12 mouse cellular contexts compared by ENCODE assay signal in genomic region chr19:53259541-53259940, GRCm38 (mm10). TPM values are rescaled to one million over a fixed set of nuclear protein-coding genes. Genes with fewer than 3 reads are reported as not detected.
DNase-seq lines count a peak whose midpoint lies in the region; ATAC-seq lines count a peak whose summit lies in the region.
"Had no signal": no experiment of that assay in that cellular context is flagged by ENCODE, and none has a peak within 500 bp of the region (broad histone marks: within the 10 kb centered on the region; RNA-seq: fewer than 3 reads in every experiment).

No protein-coding gene starts in this region.

- no peaks in the 10 kb centered on the region for H3K9me3 ChIP-seq in hindbrain, embryonic 10.5 days
- no peaks in the 10 kb centered on the region for H3K9me3 ChIP-seq in hindbrain, embryonic 13.5 days
- H3K9me3 ChIP-seq in hindbrain, embryonic 16.5 days (ENCODE audit: control insufficient read depth, low read length): no peaks in the 10 kb centered on the region
- H3K9me3 ChIP-seq: embryonic facial prominence, embryonic 12.5 days had no signal

- ATAC-seq in hindbrain, embryonic 13.5 days (ENCODE audit: low FRiP score): no peak
- ATAC-seq in hindbrain, embryonic 16.5 days: peak; percentile 76

- WGBS in hindbrain, embryonic 10.5 days: 73% methylated on average over 5 of the region's 5 CpGs
- 66% methylated on average over 5 of the region's 5 CpGs for WGBS in hindbrain, embryonic 13.5 days
- 56% methylated on average over 5 of the region's 5 CpGs for WGBS in hindbrain, embryonic 16.5 days

- no peak overlapping the region for H3K9ac ChIP-seq in hindbrain, embryonic 13.5 days
- no peak overlapping the region for H3K9ac ChIP-seq in hindbrain, embryonic 16.5 days (ENCODE audit: low read depth, low read length)
- H3K9ac ChIP-seq: embryonic facial prominence, embryonic 12.5 days had no signal

- no peak overlapping the region for H3K4me2 ChIP-seq in hindbrain, embryonic 13.5 days
- H3K4me2 ChIP-seq in hindbrain, embryonic 16.5 days (ENCODE audit: low read length): no peak overlapping the region
- H3K4me2 ChIP-seq: embryonic facial prominence, embryonic 12.5 days; heart, embryonic 11.5 days had no signal

- no peak overlapping the region for H3K4me3 ChIP-seq in hindbrain, embryonic 10.5 days
- H3K4me3 ChIP-seq in hindbrain, embryonic 13.5 days: no peak overlapping the region
- H3K4me3 ChIP-seq in hindbrain, embryonic 16.5 days (ENCODE audit: low read length): no peak overlapping the region
- H3K4me3 ChIP-seq: embryonic facial prominence, embryonic 12.5 days had no signal

- no peak for DNase-seq in hindbrain, embryonic 10.5 days (ENCODE audit: low spot score)
- DNase-seq in cerebellum, postnatal 36 days: peak; percentile 49 to 61
- DNase-seq in retina, embryonic 14.5 days (ENCODE audit: low spot score): peak; percentile 64
- DNase-seq in kidney, adult 9 months: no peak
- DNase-seq in right cerebral cortex, postnatal 4 days: no peak
- no peak for DNase-seq in thymus, postnatal 14 days
- DNase-seq: kidney, postnatal 14 days; lung, adult 18-20 months had no signal

- H3K36me3 ChIP-seq in hindbrain, embryonic 10.5 days: no peaks in the 10 kb centered on the region
- no peaks in the 10 kb centered on the region for H3K36me3 ChIP-seq in hindbrain, embryonic 13.5 days
- H3K36me3 ChIP-seq in hindbrain, embryonic 16.5 days (ENCODE audit: control insufficient read depth, insufficient read depth, low read length): no peaks in the 10 kb centered on the region
- H3K36me3 ChIP-seq: embryonic facial prominence, embryonic 12.5 days had no signal

- H3K4me1 ChIP-seq in hindbrain, embryonic 10.5 days (replicated peaks): peaks cover 26% of the 10 kb centered on the region
- peaks cover 15% of the 10 kb centered on the region for H3K4me1 ChIP-seq in hindbrain, embryonic 13.5 days (replicated peaks)
- peaks cover 2% of the 10 kb centered on the region for H3K4me1 ChIP-seq in hindbrain, embryonic 16.5 days (ENCODE audit: control insufficient read depth, insufficient read depth, low read depth, low read length)
- H3K4me1 ChIP-seq: embryonic facial prominence, embryonic 12.5 days had no signal

- peak overlapping the region; percentile 72 for H3K27ac ChIP-seq in hindbrain, embryonic 10.5 days
- no peak overlapping the region for H3K27ac ChIP-seq in hindbrain, embryonic 13.5 days
- H3K27ac ChIP-seq in hindbrain, embryonic 16.5 days (ENCODE audit: low read depth, low read length): no peak overlapping the region
- H3K27ac ChIP-seq: embryonic facial prominence, embryonic 12.5 days had no signal

- no peaks in the 10 kb centered on the region for H3K27me3 ChIP-seq in hindbrain, embryonic 10.5 days (ENCODE audit: insufficient read depth, poor library complexity, severe bottlenecking)
- no peaks in the 10 kb centered on the region for H3K27me3 ChIP-seq in hindbrain, embryonic 13.5 days
- no peaks in the 10 kb centered on the region for H3K27me3 ChIP-seq in hindbrain, embryonic 16.5 days (replicated peaks; ENCODE audit: control insufficient read depth, insufficient read depth, low read length)
- H3K27me3 ChIP-seq: embryonic facial prominence, embryonic 12.5 days had no signal

RNA-seq across cellular contexts. Expression of gene Mxi1, which starts 50.8 kb away (rescaled TPM):
- polyA plus RNA-seq in hindbrain, embryonic 10.5 days (2016; fragmentation: Nextera tagmentation; extraction: Ambion mirVana): 33.3 and 47.9 TPM in 2 replicates
- polyA plus RNA-seq in hindbrain, embryonic 13.5 days (2015; fragmentation: Nextera tagmentation; extraction: Ambion mirVana): 39.7 and 54.5 TPM in 2 replicates
- 18.9 and 27.8 TPM in 2 replicates for polyA plus RNA-seq in hindbrain, embryonic 16.5 days (2015; fragmentation: Nextera tagmentation; extraction: Ambion mirVana)

Comparison
In these comparisons a context has a peak if more than half of its experiments do, and no peak if none do; other contexts are left out.
1. DNase-seq: peak in cerebellum, postnatal 36 days (2 of 2) and retina, embryonic 14.5 days (single experiment); none in hindbrain, embryonic 10.5 days (single experiment), kidney, adult 9 months (single experiment), right cerebral cortex, postnatal 4 days (single experiment) and thymus, postnatal 14 days (single experiment).